Mouse (Mus musculus): ENCODE measurements around the gene Tmem8b. TPM values are rescaled to one million over a fixed set of nuclear protein-coding genes. Genes with fewer than 3 reads are reported as not detected.

Gene Tmem8b
- total RNA-seq, 1 experiment from 2014 or later = 0.19 TPM

DNA sequence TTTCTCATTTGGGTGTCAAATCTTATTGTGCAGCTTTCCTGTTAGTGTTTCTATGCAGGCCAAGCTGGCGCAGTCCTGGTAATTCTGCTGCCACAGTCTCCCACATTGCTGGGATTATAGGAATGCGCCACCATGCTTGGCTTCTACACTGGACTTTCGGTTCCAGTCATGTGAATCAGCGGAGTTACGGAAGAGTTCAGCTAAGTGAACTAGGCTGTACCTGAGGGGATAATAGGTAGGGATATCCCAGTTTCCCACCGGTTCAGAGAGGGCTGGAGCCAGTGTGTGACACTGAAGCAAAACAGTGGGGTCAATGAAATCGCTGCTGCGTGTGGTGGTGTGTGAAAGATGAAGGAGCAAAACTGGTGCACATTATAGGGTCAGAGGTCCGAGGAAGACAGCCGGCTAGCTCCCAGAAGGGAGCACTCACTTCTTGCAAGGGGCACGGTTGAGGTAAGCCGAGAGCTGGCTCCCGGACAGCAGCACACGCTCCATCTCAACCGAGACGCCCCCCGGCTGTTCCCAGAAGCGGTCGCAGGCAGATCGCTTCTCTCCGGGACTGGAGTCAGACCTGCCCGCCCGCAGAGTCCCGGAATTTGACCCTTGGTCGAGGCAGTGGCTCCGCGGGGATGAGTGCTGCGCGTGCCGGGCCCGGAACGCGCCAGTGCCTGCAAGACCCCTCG is 13.0 kb upstream of the Tmem8b start:
- ATAC-seq (replicated peaks; ENCODE audit: insufficient number of reproducible peaks, low FRiP score, low TSS enrichment, poor library complexity, severe bottlenecking) = no peak

DNA sequence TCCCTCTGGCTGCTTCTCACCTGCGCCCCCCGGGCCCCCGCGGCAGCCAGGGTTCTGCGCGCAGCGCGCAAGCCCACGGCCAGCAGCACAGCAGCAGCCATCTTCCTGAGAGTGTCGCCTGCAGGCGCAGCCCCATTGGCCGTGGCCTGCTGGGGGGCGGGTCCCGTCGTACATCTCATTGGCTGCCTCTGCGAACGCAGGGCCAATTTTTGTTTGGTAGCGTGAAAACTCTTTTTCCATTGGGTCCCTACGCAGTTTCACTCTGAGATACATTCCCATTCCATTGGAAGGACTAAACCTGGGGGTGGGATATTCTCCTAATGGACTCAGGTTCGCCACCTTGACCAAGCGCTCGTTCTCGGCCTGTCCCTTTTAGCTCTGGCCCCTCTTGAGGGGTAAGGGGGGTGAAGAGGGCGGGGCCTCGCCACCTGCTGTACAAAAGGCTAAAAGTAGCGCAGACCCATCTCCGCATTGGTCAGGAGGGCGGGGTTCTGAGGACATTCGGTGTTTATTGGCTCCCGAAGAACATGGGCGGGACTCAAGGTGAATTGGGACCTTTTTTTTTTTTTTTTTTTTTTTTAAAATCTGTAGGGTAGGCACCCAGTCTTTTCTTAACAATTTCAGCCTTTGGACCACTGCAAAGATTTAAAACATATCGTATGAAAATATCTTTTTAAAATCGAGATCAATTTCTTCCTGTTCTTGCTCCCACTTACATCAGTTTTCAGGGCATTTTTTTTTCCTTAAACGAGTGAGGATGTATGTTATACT is 12.2 kb upstream of the Tmem8b start, which contains the start of gene Hint2:
Hint2 (minus strand) TSS at position 128 of the 771 bp plus-strand sequence.
- ATAC-seq (replicated peaks; ENCODE audit: insufficient number of reproducible peaks, low FRiP score, low TSS enrichment, poor library complexity, severe bottlenecking) = peak; percentile 96

- ATAC-seq (replicated peaks; ENCODE audit: insufficient number of reproducible peaks, low FRiP score, low TSS enrichment, poor library complexity, severe bottlenecking) = no peak
These were observed 11.6 kb upstream of the Tmem8b start for GRCm38 (mm10) chr4:43657146-43657545.

DNA sequence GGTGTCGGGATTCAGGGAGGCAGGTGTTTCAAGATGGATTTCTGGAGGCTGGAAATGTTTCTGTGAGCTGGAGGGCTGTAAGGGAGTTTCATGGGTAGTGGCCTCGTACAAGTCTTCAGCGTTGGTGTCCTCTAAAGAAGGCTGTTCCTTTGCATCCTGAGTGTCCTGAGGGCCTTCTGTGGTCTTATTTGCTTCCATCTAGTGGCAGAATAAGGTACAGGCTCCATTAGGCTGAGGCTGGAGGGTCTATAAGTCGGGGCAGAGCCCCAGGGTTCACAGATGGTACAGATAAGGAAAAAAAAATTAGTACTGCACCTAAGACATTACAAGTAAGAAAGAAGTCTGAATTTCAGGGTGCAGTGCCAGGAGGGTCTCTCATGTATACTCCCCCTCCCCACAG is 2.4 kb upstream of the Tmem8b start:
- ATAC-seq (replicated peaks; ENCODE audit: insufficient number of reproducible peaks, low FRiP score, low TSS enrichment, poor library complexity, severe bottlenecking) = no peak

DNA sequence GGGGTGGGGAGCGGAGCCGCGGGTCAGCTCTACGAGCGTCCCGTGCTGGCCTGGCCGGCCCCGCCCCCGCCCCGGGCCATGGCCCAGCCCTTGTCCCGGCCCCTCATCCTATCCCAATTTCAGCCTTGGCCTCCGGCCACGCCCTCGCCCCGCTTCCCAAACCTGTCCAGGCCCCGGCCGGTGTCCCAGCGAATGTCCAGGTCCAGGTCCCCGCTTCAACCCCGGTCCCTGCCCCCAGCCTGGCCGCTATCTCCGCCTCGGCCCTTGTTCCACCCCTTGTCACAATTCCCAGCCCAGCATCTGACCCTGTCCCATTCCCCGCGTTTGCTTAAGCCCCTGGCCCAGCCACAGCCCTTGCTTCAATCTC is 640 bp downstream of the Tmem8b start:
- ATAC-seq (replicated peaks; ENCODE audit: insufficient number of reproducible peaks, low FRiP score, low TSS enrichment, poor library complexity, severe bottlenecking) = no peak

DNA sequence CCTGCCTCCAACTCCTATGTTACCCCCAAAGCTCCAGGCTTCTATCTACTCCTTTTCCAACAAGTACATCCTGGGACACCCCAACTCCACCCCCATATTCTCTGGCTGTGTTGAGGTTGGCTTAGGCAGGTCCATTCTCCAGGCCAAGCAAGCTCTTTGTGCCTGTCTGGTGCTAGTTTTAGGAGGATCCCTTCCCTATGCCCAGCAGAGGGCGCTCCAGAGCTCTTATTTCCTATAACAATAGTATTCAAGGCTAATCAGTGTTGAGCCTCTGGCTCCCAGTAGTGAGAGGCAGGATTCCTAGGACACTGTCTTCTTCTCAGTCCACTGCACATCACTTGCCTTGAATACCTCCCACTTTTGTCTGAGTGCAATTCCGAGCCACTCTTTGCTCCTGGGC is 3.3 kb downstream of the Tmem8b start:
- peak; percentile 45 for ATAC-seq (replicated peaks; ENCODE audit: insufficient number of reproducible peaks, low FRiP score, low TSS enrichment, poor library complexity, severe bottlenecking)

DNA sequence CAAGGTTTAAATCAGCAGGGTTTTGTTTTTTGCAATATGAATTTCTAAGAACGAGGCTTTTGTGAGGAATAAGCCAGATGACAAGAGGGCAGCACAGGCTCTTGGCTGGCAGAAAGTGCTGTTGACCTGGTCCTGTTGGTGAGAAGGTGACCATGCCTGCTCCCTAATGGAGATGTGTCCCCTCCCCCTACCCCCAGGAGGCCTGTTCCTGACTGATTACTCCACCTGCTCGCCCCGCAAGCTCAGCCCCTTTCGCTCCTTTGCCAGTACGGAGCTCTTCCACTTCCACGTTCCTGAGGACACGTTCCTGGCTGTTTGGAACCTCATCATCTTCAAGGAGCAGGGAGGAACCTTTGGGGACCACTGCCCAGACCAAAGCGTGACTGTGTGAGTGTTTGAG is 4.9 kb downstream of the Tmem8b start:
- no peak for ATAC-seq (replicated peaks; ENCODE audit: insufficient number of reproducible peaks, low FRiP score, low TSS enrichment, poor library complexity, severe bottlenecking)

DNA sequence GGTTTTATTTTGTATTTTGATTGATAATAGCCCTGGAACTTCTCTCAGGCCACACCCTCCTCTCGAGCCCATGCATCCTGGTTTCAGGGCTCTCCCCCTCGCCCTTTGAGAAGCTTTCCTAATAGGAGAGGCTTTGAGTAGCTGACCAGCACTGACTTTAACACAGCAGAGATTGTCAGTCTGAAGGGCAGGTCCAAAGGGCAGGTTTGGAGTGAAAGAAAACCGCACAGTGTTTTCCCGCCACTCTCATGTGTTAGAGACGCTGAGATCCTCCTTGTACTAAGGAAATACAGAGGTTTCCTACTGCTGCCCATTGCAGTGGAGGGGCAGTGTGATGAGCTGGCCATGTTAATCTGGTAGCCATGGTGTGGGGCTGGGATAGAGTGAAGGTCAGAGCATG is 6.2 kb downstream of the Tmem8b start:
- ATAC-seq (replicated peaks; ENCODE audit: insufficient number of reproducible peaks, low FRiP score, low TSS enrichment, poor library complexity, severe bottlenecking) = no peak

DNA sequence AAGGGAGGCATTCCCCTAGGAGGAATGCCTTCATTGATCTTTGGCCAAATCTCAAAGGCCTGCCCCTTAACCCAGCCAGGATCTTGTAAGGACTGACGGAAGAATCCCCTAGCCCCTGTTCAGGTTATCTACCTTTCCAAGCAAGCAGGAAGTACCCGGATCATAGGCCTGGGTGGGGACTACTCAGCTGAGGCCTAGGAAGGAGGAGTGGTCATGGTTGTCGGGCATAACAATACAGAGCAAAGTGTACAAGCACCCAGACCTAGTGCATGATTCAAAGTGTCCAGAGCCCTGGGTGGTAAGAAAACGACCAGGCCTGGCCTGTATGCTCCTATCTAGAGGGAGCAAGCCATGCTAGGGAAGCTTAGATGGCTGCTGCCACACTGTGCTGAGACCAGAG is 6.8 kb downstream of the Tmem8b start:
- ATAC-seq (replicated peaks; ENCODE audit: insufficient number of reproducible peaks, low FRiP score, low TSS enrichment, poor library complexity, severe bottlenecking) = no peak

GRCm38 (mm10) chr4:43678541-43678940 is 9.8 kb downstream of the Tmem8b start:
- no peak for ATAC-seq (replicated peaks; ENCODE audit: insufficient number of reproducible peaks, low FRiP score, low TSS enrichment, poor library complexity, severe bottlenecking)

GRCm38 (mm10) chr4:43679416-43680043 is 10.8 kb downstream of the Tmem8b start:
- no peak for ATAC-seq (replicated peaks; ENCODE audit: insufficient number of reproducible peaks, low FRiP score, low TSS enrichment, poor library complexity, severe bottlenecking)

DNA sequence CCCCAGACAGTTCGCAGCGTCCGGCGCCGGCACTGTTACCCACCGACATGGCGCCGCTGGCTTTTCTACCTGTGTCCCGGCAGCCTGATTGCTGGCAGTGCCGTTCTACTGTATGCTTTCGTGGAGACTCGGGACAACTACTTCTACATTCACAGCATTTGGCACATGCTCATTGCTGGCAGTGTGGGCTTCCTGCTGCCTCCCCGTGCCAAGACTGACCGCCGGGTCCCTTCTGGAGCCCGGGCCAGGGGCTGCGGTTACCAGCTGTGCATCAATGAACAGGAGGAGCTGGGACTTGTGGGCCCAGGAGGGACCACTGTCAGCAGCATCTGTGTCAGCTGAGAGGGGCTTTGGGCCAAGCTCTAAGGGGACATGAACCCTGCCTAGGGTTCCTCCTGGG is 21.2 kb downstream of the Tmem8b start:
- ATAC-seq (replicated peaks; ENCODE audit: insufficient number of reproducible peaks, low FRiP score, low TSS enrichment, poor library complexity, severe bottlenecking) = no peak

GRCm38 (mm10) chr4:43691026-43691425 is 22.3 kb downstream of the Tmem8b start:
- no peak for ATAC-seq (replicated peaks; ENCODE audit: insufficient number of reproducible peaks, low FRiP score, low TSS enrichment, poor library complexity, severe bottlenecking)

GRCm38 (mm10) chr4:43693806-43694241 is 25.1 kb downstream of the Tmem8b start:
- ATAC-seq (replicated peaks; ENCODE audit: insufficient number of reproducible peaks, low FRiP score, low TSS enrichment, poor library complexity, severe bottlenecking) = peak; percentile 60

DNA sequence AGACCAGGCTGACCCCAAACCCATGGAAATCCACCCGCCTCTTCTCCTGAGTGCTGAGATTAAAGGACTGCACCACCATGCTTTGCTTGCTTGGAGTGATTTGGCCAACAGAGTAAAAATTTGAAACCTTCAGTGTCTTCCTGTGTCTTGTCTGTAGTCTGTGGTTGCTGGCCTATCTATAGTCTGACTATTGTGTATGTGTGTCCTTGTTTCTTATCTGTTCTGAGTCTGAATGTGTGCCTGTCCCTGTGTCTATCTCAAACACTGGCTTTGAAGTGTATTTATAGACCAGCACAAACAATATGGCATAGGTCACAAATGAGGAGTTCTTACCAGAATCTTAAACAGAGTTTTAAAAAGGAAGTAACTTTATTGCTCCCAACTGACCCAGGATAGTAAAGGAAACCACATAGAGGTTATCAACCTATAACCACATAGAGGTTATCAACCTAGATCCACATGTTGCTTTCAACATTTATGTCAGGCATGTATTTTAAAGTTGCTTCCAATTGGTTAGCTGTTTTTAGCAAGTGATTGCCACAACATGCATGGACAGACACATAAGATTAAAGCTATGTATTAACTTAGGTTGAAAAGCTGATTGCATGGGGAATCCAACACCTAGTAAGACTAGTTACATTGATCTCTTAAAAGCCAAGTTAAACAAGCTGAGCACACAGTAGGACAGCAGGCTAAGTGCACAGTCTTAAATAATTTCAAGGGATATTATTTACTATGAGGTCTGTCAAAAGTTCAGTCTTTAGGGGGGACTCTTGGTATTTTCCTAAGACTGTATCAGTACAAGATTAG is 25.9 kb downstream of the Tmem8b start:
- ATAC-seq (replicated peaks; ENCODE audit: insufficient number of reproducible peaks, low FRiP score, low TSS enrichment, poor library complexity, severe bottlenecking) = no peak

- ATAC-seq (replicated peaks; ENCODE audit: insufficient number of reproducible peaks, low FRiP score, low TSS enrichment, poor library complexity, severe bottlenecking) = no peak
These were observed 26.5 kb downstream of the Tmem8b start for GRCm38 (mm10) chr4:43695249-43695671.

- ATAC-seq (replicated peaks; ENCODE audit: insufficient number of reproducible peaks, low FRiP score, low TSS enrichment, poor library complexity, severe bottlenecking) = no peak
These were observed 27.8 kb downstream of the Tmem8b start for GRCm38 (mm10) chr4:43696561-43696960.

- no peak for ATAC-seq (replicated peaks; ENCODE audit: insufficient number of reproducible peaks, low FRiP score, low TSS enrichment, poor library complexity, severe bottlenecking)
These were observed 31.9 kb downstream of the Tmem8b start, which contains the start of gene Olfr70 for GRCm38 (mm10) chr4:43700707-43701106. Olfr70 (minus strand) TSS chr4:43700807.

GRCm38 (mm10) chr4:43703439-43703838 is 34.7 kb downstream of the Tmem8b start:
- ATAC-seq (replicated peaks; ENCODE audit: insufficient number of reproducible peaks, low FRiP score, low TSS enrichment, poor library complexity, severe bottlenecking) = no peak
